Mouse (Mus musculus): ENCODE data around the gene Fgf13.

Gene Fgf13

GRCm38 (mm10) chrX:59186922-59187321 is 380.9 kb downstream of the Fgf13 start:
- DNase-seq = no peak

GRCm38 (mm10) chrX:59182323-59182722 is 385.5 kb downstream of the Fgf13 start:
- DNase-seq = no peak

GRCm38 (mm10) chrX:59179627-59180026 is 388.2 kb downstream of the Fgf13 start:
- DNase-seq = no peak

GRCm38 (mm10) chrX:59179081-59179596 is 388.7 kb downstream of the Fgf13 start:
- DNase-seq = no peak

GRCm38 (mm10) chrX:59177653-59178052 is 390.2 kb downstream of the Fgf13 start:
- DNase-seq = no peak

- DNase-seq = no peak
Measured at GRCm38 (mm10) chrX:59172200-59172599, 395.7 kb downstream of the Fgf13 start.

- DNase-seq = no peak
Measured at GRCm38 (mm10) chrX:59166763-59167162, 401.1 kb downstream of the Fgf13 start.

GRCm38 (mm10) chrX:59141947-59142346 is 425.9 kb downstream of the Fgf13 start:
- DNase-seq = no peak

GRCm38 (mm10) chrX:59134928-59135361 is 432.9 kb downstream of the Fgf13 start:
- DNase-seq = peak; percentile 60 to 65

GRCm38 (mm10) chrX:59134166-59134861 is 433.6 kb downstream of the Fgf13 start:
- peak; percentile 64 to 77 for DNase-seq

GRCm38 (mm10) chrX:59133834-59134165 is 434.1 kb downstream of the Fgf13 start:
- no peak for DNase-seq

GRCm38 (mm10) chrX:59133416-59133815 is 434.5 kb downstream of the Fgf13 start:
- peak; percentile 30 to 43 for DNase-seq

GRCm38 (mm10) chrX:59126637-59127036 is 441.2 kb downstream of the Fgf13 start:
- no peak for DNase-seq

GRCm38 (mm10) chrX:59113187-59113586 is 454.7 kb downstream of the Fgf13 start:
- DNase-seq = no peak

GRCm38 (mm10) chrX:59085928-59086327 is 481.9 kb downstream of the Fgf13 start:
- no peak for DNase-seq

- no peak for DNase-seq
Measured at GRCm38 (mm10) chrX:59080427-59080826, 487.4 kb downstream of the Fgf13 start.

GRCm38 (mm10) chrX:59072083-59072482 is 495.8 kb downstream of the Fgf13 start:
- DNase-seq = no peak

- no peak for DNase-seq
Measured at GRCm38 (mm10) chrX:59063157-59063556, 504.7 kb downstream of the Fgf13 start.

GRCm38 (mm10) chrX:59034969-59035368 is 532.9 kb downstream of the Fgf13 start:
- DNase-seq = no peak

All from thymus, postnatal 36 days (tissue).